Mouse (Mus musculus) G1E-ER4 (cell line): Measurements from ENCODE around the gene Resp18. TPM values are rescaled to one million over a fixed set of nuclear protein-coding genes. Genes with fewer than 3 reads are reported as not detected.

Experiments
- GATA1 ChIP-seq: IDR thresholded peaks from one replicate; pipeline ENCODE4 v1.8.0; 2012; ENCODE audit warnings: low read length, inconsistent platforms
- polyA plus RNA-seq: library from polyadenylated mRNA; stranded (reverse); fragments of >175 nt; gene quantifications from 2 replicates; pipeline ENCODE4 v1.2.3, GENCODE M21; 2012

Resp18 gene
- polyA plus RNA-seq, 1 experiment = not detected

GRCm38 (mm10) chr1:75289888-75290431 lies 11.7 kb upstream of the Resp18 start:
- no peak for TF ChIP-seq GATA1

- no peak for TF ChIP-seq GATA1
Measured at GRCm38 (mm10) chr1:75289376-75289775, 11.2 kb upstream of the Resp18 start.

- no peak for TF ChIP-seq GATA1
Measured at GRCm38 (mm10) chr1:75284911-75285310, 6.7 kb upstream of the Resp18 start.

- no peak for TF ChIP-seq GATA1
Measured at GRCm38 (mm10) chr1:75283017-75283416, 4.8 kb upstream of the Resp18 start.

- no peak for TF ChIP-seq GATA1
Measured at GRCm38 (mm10) chr1:75277195-75278188, 723 bp downstream of the Resp18 start.

- TF ChIP-seq GATA1 = no peak
Measured at GRCm38 (mm10) chr1:75264091-75264880, 13.9 kb downstream of the Resp18 start, which contains the start of gene Ptprn. TSS of gene Ptprn (minus strand) at chr1:75264502.

- TF ChIP-seq GATA1 = no peak
Measured at GRCm38 (mm10) chr1:75262969-75263951, 15.0 kb downstream of the Resp18 start.

GRCm38 (mm10) chr1:75261278-75261677 lies 16.9 kb downstream of the Resp18 start:
- no peak for TF ChIP-seq GATA1

- TF ChIP-seq GATA1 = no peak
Measured at GRCm38 (mm10) chr1:75255516-75256046, 22.6 kb downstream of the Resp18 start.

- TF ChIP-seq GATA1 = no peak
Measured at GRCm38 (mm10) chr1:75254625-75255013, 23.6 kb downstream of the Resp18 start.

- no peak for TF ChIP-seq GATA1
Measured at GRCm38 (mm10) chr1:75253849-75254624, 24.2 kb downstream of the Resp18 start.

- TF ChIP-seq GATA1 = no peak
Measured at GRCm38 (mm10) chr1:75253029-75253428, 25.2 kb downstream of the Resp18 start.

- TF ChIP-seq GATA1 = no peak
Measured at GRCm38 (mm10) chr1:75252308-75252707, 25.9 kb downstream of the Resp18 start.
